Mouse (Mus musculus) liver, embryonic 14.5 days (tissue): ENCODE data around the gene Zbp1.

ENCODE experiments used
- CTCF ChIP-seq: IDR thresholded peaks from 2 replicates; pipeline ENCODE4 v1.5.1; 2016; ENCODE audit warnings: antibody characterized with exemption, low read depth, control low read depth
- EP300 ChIP-seq: IDR thresholded peaks from 2 replicates; pipeline ENCODE4 v1.6.1; 2016; ENCODE audit warnings: antibody characterized with exemption, low read depth

DNA sequence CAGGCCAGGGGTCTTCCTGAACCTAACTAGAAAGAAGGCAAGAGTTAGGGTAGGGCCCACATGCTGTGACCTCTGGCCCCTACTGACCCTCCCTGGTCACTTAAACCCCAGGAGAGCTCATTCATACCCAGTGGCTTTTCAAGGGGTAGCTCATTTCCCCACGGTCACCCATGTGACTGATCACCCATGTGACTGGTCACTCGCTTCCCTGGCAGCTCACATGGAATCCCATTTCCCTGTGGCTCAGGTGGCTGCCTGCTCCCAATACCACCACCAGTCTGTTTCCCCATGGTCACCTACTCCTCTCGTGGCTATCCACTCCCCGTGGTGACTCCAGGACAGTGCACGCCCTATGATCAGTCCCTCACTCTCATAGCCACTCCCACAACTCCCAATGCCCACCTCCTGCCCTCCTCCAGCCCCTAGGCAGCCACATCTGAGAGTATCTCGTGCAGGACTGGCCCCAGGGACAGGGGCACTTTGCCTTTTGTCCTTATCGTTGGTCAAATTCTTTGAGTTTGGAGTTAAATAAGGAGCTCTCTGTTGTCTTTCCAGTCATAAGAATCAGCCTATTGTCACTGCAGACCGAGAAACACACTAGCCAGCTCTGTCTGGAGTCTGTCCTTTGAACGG is 39.9 kb upstream of the Zbp1 start:
- TF ChIP-seq CTCF (no peak), EP300 (no peak)
